Mouse (Mus musculus): ENCODE data around the gene Loxl3. TPM values are rescaled to one million over a fixed set of nuclear protein-coding genes. Genes with fewer than 3 reads are reported as not detected.

Loxl3 gene
- polyA plus RNA-seq, 1 experiment from 2014 or later, result 16.2 TPM

- H3K4me1 ChIP-seq (ENCODE audit: control insufficient read depth, insufficient read depth, low read length), result 0 out of 2 replicates have a peak, but pooled peaks cover 3% of the 10 kb centered on the region
- H3K27ac ChIP-seq (ENCODE audit: low read length), result no peak overlapping the region
- no peak for ATAC-seq (ENCODE audit: insufficient number of reproducible peaks, insufficient read depth, low FRiP score, low read depth)
- no peaks in the 10 kb centered on the region for H3K36me3 ChIP-seq (ENCODE audit: control insufficient read depth, insufficient read depth, low read length)
- WGBS, result 72% methylated on average over 6 of the region's 6 CpGs
- H3K27me3 ChIP-seq (ENCODE audit: control insufficient read depth, insufficient read depth, low read length), result no peaks in the 10 kb centered on the region
- no peak overlapping the region for H3K9ac ChIP-seq (replicated peaks; ENCODE audit: low read depth, low read length)
- H3K4me3 ChIP-seq (ENCODE audit: low read depth, low read length), result no peak overlapping the region
- H3K4me2 ChIP-seq (replicated peaks; ENCODE audit: low read depth, low read length), result no peak overlapping the region
- H3K9me3 ChIP-seq (ENCODE audit: control insufficient read depth, low read depth, low read length), result no peaks in the 10 kb centered on the region
Measured at GRCm38 (mm10) chr6:83011756-83012155, 22.2 kb upstream of the Loxl3 start.

DNA sequence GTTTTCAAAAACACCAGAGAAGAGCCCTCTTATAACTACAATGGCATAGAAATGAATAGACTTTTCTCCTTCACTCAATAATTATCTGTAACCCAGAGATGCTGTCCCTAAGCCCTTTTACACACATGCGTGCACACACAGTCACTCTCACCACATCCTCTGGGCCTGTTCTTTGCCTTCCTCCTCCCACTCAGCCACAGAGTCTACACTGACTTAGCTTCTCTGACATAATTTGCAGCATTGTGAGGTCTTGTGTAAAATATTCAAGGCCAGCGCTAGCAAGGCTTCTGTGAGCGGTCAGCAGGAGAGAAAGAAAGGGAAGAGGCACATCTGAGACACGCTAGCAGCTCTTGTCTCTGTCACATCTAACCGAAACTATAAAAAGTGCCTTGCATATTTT, 20.5 kb upstream of the Loxl3 start:
- WGBS, result 79% methylated on average over 5 of the region's 5 CpGs
- Histone ChIP-seq H3K9ac (replicated peaks; ENCODE audit: low read depth, low read length) (no peak overlapping the region), H3K27ac (ENCODE audit: low read length) (no peak overlapping the region), H3K27me3 (ENCODE audit: control insufficient read depth, insufficient read depth, low read length) (no peaks in the 10 kb centered on the region), H3K36me3 (ENCODE audit: control insufficient read depth, insufficient read depth, low read length) (no peaks in the 10 kb centered on the region), H3K9me3 (ENCODE audit: control insufficient read depth, low read depth, low read length) (no peaks in the 10 kb centered on the region), H3K4me1 (ENCODE audit: control insufficient read depth, insufficient read depth, low read length) (0 out of 2 replicates have a peak, but pooled peaks cover 3% of the 10 kb centered on the region), H3K4me2 (replicated peaks; ENCODE audit: low read depth, low read length) (no peak overlapping the region), H3K4me3 (ENCODE audit: low read depth, low read length) (no peak overlapping the region)
- ATAC-seq (ENCODE audit: insufficient number of reproducible peaks, insufficient read depth, low FRiP score, low read depth), result no peak

DNA sequence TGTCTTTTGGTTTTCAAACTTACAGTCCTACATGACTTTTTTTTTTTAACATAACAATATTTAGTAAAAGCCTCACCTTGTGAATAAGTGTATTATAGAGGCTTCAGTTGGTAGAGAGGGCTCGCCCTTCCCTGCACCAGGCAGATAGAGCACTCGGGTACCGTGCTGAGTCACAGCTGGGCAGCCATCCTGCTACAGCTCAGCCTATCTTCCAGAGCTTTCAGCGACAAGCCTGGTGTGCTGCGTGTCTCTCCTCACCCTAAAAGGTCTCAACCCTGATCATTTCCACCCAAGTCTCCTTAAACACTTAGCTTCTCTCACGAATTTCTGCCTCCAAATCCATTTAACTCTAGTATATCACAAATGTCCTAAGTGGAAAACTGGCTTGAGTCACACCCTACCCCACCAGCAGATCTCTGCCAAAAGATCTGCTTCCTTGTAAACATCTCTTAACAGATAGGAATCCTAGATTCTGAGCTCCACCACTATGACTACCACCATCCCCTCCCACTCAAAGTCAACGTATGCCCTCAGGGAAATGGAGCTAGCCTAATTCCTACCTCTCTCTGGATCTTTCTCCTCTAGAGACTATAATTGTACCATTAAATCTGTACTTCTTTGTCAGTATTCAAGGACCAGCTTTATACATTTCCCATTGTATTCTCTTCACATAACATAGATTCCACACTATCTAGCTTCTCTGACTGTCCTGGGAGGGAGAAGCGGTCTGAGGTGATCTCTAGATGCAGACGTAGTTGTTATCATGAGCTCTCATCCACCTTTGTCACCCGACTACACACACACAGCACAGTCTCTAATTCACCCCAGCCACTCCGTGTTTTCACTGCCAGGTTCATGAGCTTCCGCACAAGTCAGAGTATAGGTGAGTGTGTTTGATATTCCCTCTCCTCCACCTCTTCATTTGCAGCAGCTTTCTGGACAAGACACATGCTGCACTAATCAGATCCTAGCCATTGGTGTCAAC, 19.2 kb upstream of the Loxl3 start:
- H3K27ac ChIP-seq (ENCODE audit: low read length), result no peak overlapping the region

DNA sequence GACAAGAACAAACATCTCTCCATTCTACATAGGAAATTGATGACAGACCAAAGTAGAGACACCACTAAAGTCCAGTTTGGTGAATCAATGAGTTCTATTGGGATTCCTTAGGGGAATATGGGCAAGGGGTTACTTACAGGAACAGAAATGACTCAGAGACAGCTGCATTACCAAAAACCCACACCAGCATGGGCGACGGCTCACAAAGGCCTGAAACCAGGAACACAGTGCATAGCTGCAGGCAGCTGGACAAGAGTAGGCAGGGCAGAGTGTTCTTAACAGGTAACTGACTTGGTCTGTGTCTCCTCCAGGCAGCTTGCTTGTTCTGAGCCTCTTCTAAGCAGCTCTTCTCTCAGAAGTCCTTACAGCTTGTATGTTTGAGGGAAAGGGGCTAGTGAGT, 18.2 kb upstream of the Loxl3 start:
- no peak overlapping the region for H3K4me2 ChIP-seq (replicated peaks; ENCODE audit: low read depth, low read length)
- no peak for ATAC-seq (ENCODE audit: insufficient number of reproducible peaks, insufficient read depth, low FRiP score, low read depth)
- H3K27me3 ChIP-seq (ENCODE audit: control insufficient read depth, insufficient read depth, low read length), result no peaks in the 10 kb centered on the region
- H3K27ac ChIP-seq (ENCODE audit: low read length), result no peak overlapping the region
- 98% methylated on average over 2 of the region's 2 CpGs for WGBS
- no peaks in the 10 kb centered on the region for H3K4me1 ChIP-seq (ENCODE audit: control insufficient read depth, insufficient read depth, low read length)
- H3K9me3 ChIP-seq (ENCODE audit: control insufficient read depth, low read depth, low read length), result no peaks in the 10 kb centered on the region
- H3K9ac ChIP-seq (replicated peaks; ENCODE audit: low read depth, low read length), result no peak overlapping the region
- no peak overlapping the region for H3K4me3 ChIP-seq (ENCODE audit: low read depth, low read length)
- H3K36me3 ChIP-seq (ENCODE audit: control insufficient read depth, insufficient read depth, low read length), result no peaks in the 10 kb centered on the region

More for the DNA sequence above, 19.2 kb upstream of the Loxl3 start:
- H3K36me3 ChIP-seq (ENCODE audit: control insufficient read depth, insufficient read depth, low read length), result no peaks in the 10 kb centered on the region
- no peaks in the 10 kb centered on the region for H3K27me3 ChIP-seq (ENCODE audit: control insufficient read depth, insufficient read depth, low read length)
- ATAC-seq (ENCODE audit: insufficient number of reproducible peaks, insufficient read depth, low FRiP score, low read depth), result peak; percentile 85; the same call in 1 of the 2 replicates
- no peaks in the 10 kb centered on the region for H3K9me3 ChIP-seq (ENCODE audit: control insufficient read depth, low read depth, low read length)
- H3K9ac ChIP-seq (replicated peaks; ENCODE audit: low read depth, low read length), result no peak overlapping the region
- no peak overlapping the region for H3K4me3 ChIP-seq (ENCODE audit: low read depth, low read length)
- H3K4me2 ChIP-seq (replicated peaks; ENCODE audit: low read depth, low read length), result no peak overlapping the region
- 68% methylated on average over 12 of the region's 12 CpGs for WGBS
- 0 out of 2 replicates have a peak, but pooled peaks cover 3% of the 10 kb centered on the region for H3K4me1 ChIP-seq (ENCODE audit: control insufficient read depth, insufficient read depth, low read length)

- Histone ChIP-seq H3K27ac (ENCODE audit: low read length) (no peak overlapping the region), H3K36me3 (ENCODE audit: control insufficient read depth, insufficient read depth, low read length) (no peaks in the 10 kb centered on the region), H3K9me3 (ENCODE audit: control insufficient read depth, low read depth, low read length) (no peaks in the 10 kb centered on the region), H3K27me3 (ENCODE audit: control insufficient read depth, insufficient read depth, low read length) (no peaks in the 10 kb centered on the region), H3K4me3 (ENCODE audit: low read depth, low read length) (no peak overlapping the region), H3K4me1 (ENCODE audit: control insufficient read depth, insufficient read depth, low read length) (no peaks in the 10 kb centered on the region), H3K9ac (replicated peaks; ENCODE audit: low read depth, low read length) (no peak overlapping the region), H3K4me2 (replicated peaks; ENCODE audit: low read depth, low read length) (no peak overlapping the region)
- WGBS, result 66% methylated on average over 3 of the region's 3 CpGs
- no peak for ATAC-seq (ENCODE audit: insufficient number of reproducible peaks, insufficient read depth, low FRiP score, low read depth)
Measured at GRCm38 (mm10) chr6:83017190-83017589, 16.8 kb upstream of the Loxl3 start.

- no peak overlapping the region for H3K27ac ChIP-seq (ENCODE audit: low read length)
- H3K27me3 ChIP-seq (ENCODE audit: control insufficient read depth, insufficient read depth, low read length), result no peaks in the 10 kb centered on the region
- H3K9ac ChIP-seq (replicated peaks; ENCODE audit: low read depth, low read length), result no peak overlapping the region
- H3K36me3 ChIP-seq (ENCODE audit: control insufficient read depth, insufficient read depth, low read length), result no peaks in the 10 kb centered on the region
- no peaks in the 10 kb centered on the region for H3K9me3 ChIP-seq (ENCODE audit: control insufficient read depth, low read depth, low read length)
- WGBS, result 70% methylated on average over 3 of the region's 3 CpGs
- no peak overlapping the region for H3K4me3 ChIP-seq (ENCODE audit: low read depth, low read length)
- H3K4me2 ChIP-seq (replicated peaks; ENCODE audit: low read depth, low read length), result no peak overlapping the region
- ATAC-seq (ENCODE audit: insufficient number of reproducible peaks, insufficient read depth, low FRiP score, low read depth), result no peak
- no peaks in the 10 kb centered on the region for H3K4me1 ChIP-seq (ENCODE audit: control insufficient read depth, insufficient read depth, low read length)
Measured at GRCm38 (mm10) chr6:83019044-83019443, 14.9 kb upstream of the Loxl3 start.

DNA sequence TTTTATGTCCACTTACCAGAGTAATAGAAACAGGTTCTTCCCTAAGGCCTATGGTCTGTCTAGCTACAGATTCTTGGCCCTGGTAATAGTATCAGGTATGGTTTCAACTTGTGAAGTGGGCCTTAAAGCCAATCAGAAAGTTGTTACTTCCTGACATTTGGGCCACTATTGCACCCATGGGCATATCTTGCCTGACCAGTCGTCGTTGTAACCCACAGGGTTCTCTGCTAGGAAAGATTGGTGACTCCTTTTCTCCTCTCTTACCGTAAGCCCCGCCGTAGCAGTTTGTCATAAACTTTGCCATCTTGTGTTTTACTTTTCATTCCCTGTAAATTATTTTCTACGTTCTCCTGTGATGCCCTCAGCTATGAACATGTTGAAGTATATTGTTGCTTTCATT, 13.9 kb upstream of the Loxl3 start:
- Histone ChIP-seq H3K27me3 (ENCODE audit: control insufficient read depth, insufficient read depth, low read length) (no peaks in the 10 kb centered on the region), H3K9me3 (ENCODE audit: control insufficient read depth, low read depth, low read length) (no peaks in the 10 kb centered on the region), H3K27ac (ENCODE audit: low read length) (no peak overlapping the region), H3K36me3 (ENCODE audit: control insufficient read depth, insufficient read depth, low read length) (no peaks in the 10 kb centered on the region), H3K9ac (replicated peaks; ENCODE audit: low read depth, low read length) (no peak overlapping the region), H3K4me2 (replicated peaks; ENCODE audit: low read depth, low read length) (no peak overlapping the region), H3K4me1 (ENCODE audit: control insufficient read depth, insufficient read depth, low read length) (no peaks in the 10 kb centered on the region), H3K4me3 (ENCODE audit: low read depth, low read length) (no peak overlapping the region)
- 77% methylated on average over 6 of the region's 6 CpGs for WGBS
- ATAC-seq (ENCODE audit: insufficient number of reproducible peaks, insufficient read depth, low FRiP score, low read depth), result no peak

DNA sequence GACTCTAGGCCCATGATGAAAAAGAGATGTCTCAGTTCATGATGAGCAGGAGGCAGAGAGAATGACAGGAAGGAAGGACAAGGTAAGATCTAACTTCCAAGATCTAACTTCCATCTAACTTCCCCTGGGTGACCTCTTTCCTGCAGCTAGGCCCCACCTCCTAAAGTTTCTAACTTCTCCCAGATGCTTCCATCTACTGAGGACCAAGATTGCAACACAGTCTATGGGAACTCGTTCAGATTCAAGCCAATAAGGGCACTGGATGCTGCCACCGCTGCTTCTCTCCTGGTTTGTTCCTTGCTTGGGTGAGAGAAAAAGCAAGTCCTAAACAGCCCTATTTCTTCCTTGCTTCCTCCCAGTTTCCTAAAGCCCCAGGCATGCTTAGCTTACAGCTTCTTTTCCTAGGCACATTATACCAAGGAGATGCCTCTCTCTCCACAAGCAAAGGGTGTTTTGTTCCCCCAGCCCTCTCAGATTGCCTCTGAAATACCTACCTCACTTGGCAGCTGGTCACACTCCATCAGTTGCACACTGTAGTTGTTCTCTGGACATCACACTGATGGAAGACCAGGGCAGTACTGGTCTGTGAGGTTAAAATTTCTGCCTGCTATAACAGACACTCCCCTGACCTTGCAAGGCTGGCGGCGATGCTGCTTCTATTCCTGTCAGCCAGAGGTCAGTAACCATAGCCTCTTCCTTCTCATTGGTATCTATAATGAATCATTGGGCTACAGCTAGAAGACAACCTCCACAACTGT, 13.0 kb upstream of the Loxl3 start:
- no peak overlapping the region for H3K27ac ChIP-seq (ENCODE audit: low read length)
- no peak overlapping the region for H3K4me2 ChIP-seq (replicated peaks; ENCODE audit: low read depth, low read length)
- H3K9ac ChIP-seq (replicated peaks; ENCODE audit: low read depth, low read length), result no peak overlapping the region
- H3K36me3 ChIP-seq (ENCODE audit: control insufficient read depth, insufficient read depth, low read length), result no peaks in the 10 kb centered on the region
- H3K4me1 ChIP-seq (ENCODE audit: control insufficient read depth, insufficient read depth, low read length), result no peaks in the 10 kb centered on the region
- H3K9me3 ChIP-seq (ENCODE audit: control insufficient read depth, low read depth, low read length), result no peaks in the 10 kb centered on the region
- H3K27me3 ChIP-seq (ENCODE audit: control insufficient read depth, insufficient read depth, low read length), result no peaks in the 10 kb centered on the region
- no peak overlapping the region for H3K4me3 ChIP-seq (ENCODE audit: low read depth, low read length)
- no peak for ATAC-seq (ENCODE audit: insufficient number of reproducible peaks, insufficient read depth, low FRiP score, low read depth)
- 76% methylated on average over 4 of the region's 4 CpGs for WGBS
